Mouse (Mus musculus) activated CD4-positive, CD25-positive, alpha-beta regulatory T cell, adult 9 weeks (primary cell): ENCODE data around the gene Usp6nl. TPM values are rescaled to one million over a fixed set of nuclear protein-coding genes. Genes with fewer than 3 reads are reported as not detected.

Source experiments
- polyA plus RNA-seq: library from polyadenylated mRNA; unstranded; fragments of 100-300 nt; shearing (Covaris generic); gene quantifications from one replicate; pipeline ENCODE4 v1.2.1, GENCODE M21; 2017

Usp6nl gene
- 12.7 TPM for polyA plus RNA-seq

GRCm38 (mm10) chr2:6322376-6322901 lies at the start of gene Usp6nl:
Usp6nl (plus strand) TSS chr2:6322667.

Other genes with a start within 250 kb of the Usp6nl start
- not detected for gene Proser2, start 192.5 kb upstream of the Usp6nl start, polyA plus RNA-seq
- 0.20 TPM for gene Echdc3, start 109.6 kb upstream of the Usp6nl start, polyA plus RNA-seq